Mouse (Mus musculus): ENCODE data around the gene Mrpl12.

Gene Mrpl12

GRCm38 (mm10) chr11:120467736-120468092, 16.7 kb upstream of the Mrpl12 start:
- no peak for DNase-seq (ENCODE audit: extremely low read depth, low read depth)

- DNase-seq (ENCODE audit: extremely low read depth, low read depth), result no peak
These were observed 12.4 kb upstream of the Mrpl12 start for GRCm38 (mm10) chr11:120472052-120472451.

- no peak for DNase-seq (ENCODE audit: extremely low read depth, low read depth)
These were observed 922 bp upstream of the Mrpl12 start for GRCm38 (mm10) chr11:120483448-120483934.

GRCm38 (mm10) chr11:120485251-120485650, 838 bp downstream of the Mrpl12 start:
- DNase-seq (ENCODE audit: extremely low read depth, low read depth), result no peak

- no peak for DNase-seq (ENCODE audit: extremely low read depth, low read depth)
These were observed 4.1 kb downstream of the Mrpl12 start for GRCm38 (mm10) chr11:120488516-120488915.

GRCm38 (mm10) chr11:120489054-120489761, 4.8 kb downstream of the Mrpl12 start:
- peak; percentile 79 for DNase-seq (ENCODE audit: extremely low read depth, low read depth)

GRCm38 (mm10) chr11:120490291-120491046, 6.1 kb downstream of the Mrpl12 start:
- no peak for DNase-seq (ENCODE audit: extremely low read depth, low read depth)

- DNase-seq (ENCODE audit: extremely low read depth, low read depth), result peak; percentile 50
These were observed 7.1 kb downstream of the Mrpl12 start, which contains the start of gene Slc25a10 for GRCm38 (mm10) chr11:120491317-120492023. TSS of gene Slc25a10 (plus strand) at chr11:120491840.

GRCm38 (mm10) chr11:120492024-120492877, 7.8 kb downstream of the Mrpl12 start:
- peak; percentile 67 for DNase-seq (ENCODE audit: extremely low read depth, low read depth)

- no peak for DNase-seq (ENCODE audit: extremely low read depth, low read depth)
These were observed 8.4 kb downstream of the Mrpl12 start for GRCm38 (mm10) chr11:120492878-120493203.

GRCm38 (mm10) chr11:120493351-120493750, 8.9 kb downstream of the Mrpl12 start:
- no peak for DNase-seq (ENCODE audit: extremely low read depth, low read depth)

- DNase-seq (ENCODE audit: extremely low read depth, low read depth), result no peak
These were observed 9.5 kb downstream of the Mrpl12 start for GRCm38 (mm10) chr11:120493911-120494310.

- no peak for DNase-seq (ENCODE audit: extremely low read depth, low read depth)
These were observed 13.0 kb downstream of the Mrpl12 start for GRCm38 (mm10) chr11:120497436-120497835.

- no peak for DNase-seq (ENCODE audit: extremely low read depth, low read depth)
These were observed 13.8 kb downstream of the Mrpl12 start for GRCm38 (mm10) chr11:120498226-120498625.

- DNase-seq (ENCODE audit: extremely low read depth, low read depth), result no peak
These were observed 14.5 kb downstream of the Mrpl12 start for GRCm38 (mm10) chr11:120498891-120499290.

GRCm38 (mm10) chr11:120499894-120500293, 15.5 kb downstream of the Mrpl12 start:
- DNase-seq (ENCODE audit: extremely low read depth, low read depth), result no peak

GRCm38 (mm10) chr11:120500357-120500756, 15.9 kb downstream of the Mrpl12 start:
- DNase-seq (ENCODE audit: extremely low read depth, low read depth), result no peak

GRCm38 (mm10) chr11:120501018-120501417, 16.6 kb downstream of the Mrpl12 start:
- no peak for DNase-seq (ENCODE audit: extremely low read depth, low read depth)

- no peak for DNase-seq (ENCODE audit: extremely low read depth, low read depth)
These were observed 17.3 kb downstream of the Mrpl12 start for GRCm38 (mm10) chr11:120501701-120502100.

GRCm38 (mm10) chr11:120505661-120506060, 21.2 kb downstream of the Mrpl12 start:
- no peak for DNase-seq (ENCODE audit: extremely low read depth, low read depth)

GRCm38 (mm10) chr11:120506899-120507298, 22.5 kb downstream of the Mrpl12 start:
- DNase-seq (ENCODE audit: extremely low read depth, low read depth), result no peak
